Mouse (Mus musculus) limb, embryonic 14.5 days (tissue): ENCODE results near the gene Cdh26. TPM values are rescaled to one million over a fixed set of nuclear protein-coding genes. Genes with fewer than 3 reads are reported as not detected.

Experiments used
- ATAC-seq: fragments of 200-750 bp; cut with Nextera tagmentation; 2 replicates; pipeline ENCODE4 v1.8.0; 2017; ENCODE audit warnings: low read depth, moderate number of reproducible peaks, moderate TSS enrichment; ENCODE audit not compliant: low FRiP score
- DNase-seq: peaks from one replicate; pipeline ENCODE4 v3.0.0-alpha.2; 2015; ENCODE audit warnings: low spot score
- H3K27ac ChIP-seq: fragments of 300-500 bp; sonication (generic); replicated peaks from 2 replicates; pipeline ENCODE4 v1.5.1; 2014; ENCODE audit warnings: low read depth, mild to moderate bottlenecking, low read length, moderate library complexity, mixed read lengths
- H3K27me3 ChIP-seq: fragments of 300-500 bp; sonication (generic); 2 replicates; pipeline ENCODE4 v1.6.1; 2014; ENCODE audit warnings: low read length, mixed read lengths; ENCODE audit not compliant: control insufficient read depth, insufficient read depth
- H3K36me3 ChIP-seq: fragments of 300-500 bp; sonication (generic); 2 replicates; pipeline ENCODE4 v1.6.1; 2014; ENCODE audit warnings: mild to moderate bottlenecking, low read length, moderate library complexity, mixed read lengths; ENCODE audit not compliant: control insufficient read depth, insufficient read depth
- H3K4me1 ChIP-seq: fragments of 300-500 bp; sonication (generic); 2 replicates; pipeline ENCODE4 v1.6.1; 2014; ENCODE audit warnings: antibody characterized with exemption, low read length, mixed read lengths; ENCODE audit not compliant: control insufficient read depth, insufficient read depth
- H3K4me2 ChIP-seq: fragments of 300-500 bp; sonication (generic); replicated peaks from 2 replicates; pipeline ENCODE4 v1.6.1; 2014; ENCODE audit warnings: low read depth, mild to moderate bottlenecking, low read length, moderate library complexity; ENCODE audit not compliant: severe bottlenecking
- H3K4me3 ChIP-seq: fragments of 300-500 bp; sonication (generic); replicated peaks from 2 replicates; pipeline ENCODE4 v1.5.1; 2014; ENCODE audit warnings: low read length
- H3K9ac ChIP-seq: fragments of 300-500 bp; sonication (generic); 2 replicates; pipeline ENCODE4 v1.6.1; 2014; ENCODE audit warnings: mild to moderate bottlenecking, low read depth, low read length, moderate library complexity; ENCODE audit not compliant: severe bottlenecking
- H3K9me3 ChIP-seq: fragments of 300-500 bp; sonication (generic); 2 replicates; pipeline ENCODE4 v1.6.1; 2016; ENCODE audit warnings: low read length; ENCODE audit not compliant: control insufficient read depth
- POLR2A ChIP-seq: fragments of 200-500 bp; IDR thresholded peaks from 2 replicates; pipeline ENCODE4 v1.8.0; 2012; ENCODE audit warnings: inconsistent platforms, mild to moderate bottlenecking, moderate library complexity, borderline replicate concordance; ENCODE audit not compliant: insufficient read depth, insufficient read length; ENCODE audit errors: extremely low read depth
- WGBS: fragments of 180-500 bp; shearing (Covaris S2); extraction: QIAGEN DNeasy Blood & Tissue Kit; methylation state at CpG from one replicate; pipeline ENCODE4 v1.1.7; 2014; 5-methylcytosine and 5-hydroxymethylcytosine counted together
- polyA plus RNA-seq, 2 experiments: library from polyadenylated mRNA; depleted of rRNA in 1 of 2; stranded (reverse) in 1 of 2; unstranded in 1 of 2; fragments of >200 nt; fragmentation: Nextera tagmentation in 1 of 2; extraction: Ambion mirVana in 1 of 2; gene quantifications; 2 replicates each; pipeline versions ENCODE4 v1.2.1 to v1.2.3; 2012 to 2014

Gene Cdh26
- polyA plus RNA-seq, 2 experiments: 0.21 to 0.33 TPM

GRCm38 (mm10) chr2:178460353-178460752 lies 30.0 kb downstream of the Cdh26 start:
- no peak for ATAC-seq
- no peak for DNase-seq
- no peak overlapping the region for H3K9ac ChIP-seq
- no peaks in the 10 kb centered on the region for H3K27me3 ChIP-seq
- H3K27ac ChIP-seq: no peak overlapping the region
- TF ChIP-seq POLR2A: no peak
- no peaks in the 10 kb centered on the region for H3K36me3 ChIP-seq
- H3K4me2 ChIP-seq: no peak overlapping the region
- H3K4me3 ChIP-seq: no peak overlapping the region
- 65% methylated on average over 5 of the region's 5 CpGs for WGBS
- no peaks in the 10 kb centered on the region for H3K9me3 ChIP-seq
- 0 out of 2 replicates have a peak, but pooled peaks cover 3% of the 10 kb centered on the region for H3K4me1 ChIP-seq

DNA sequence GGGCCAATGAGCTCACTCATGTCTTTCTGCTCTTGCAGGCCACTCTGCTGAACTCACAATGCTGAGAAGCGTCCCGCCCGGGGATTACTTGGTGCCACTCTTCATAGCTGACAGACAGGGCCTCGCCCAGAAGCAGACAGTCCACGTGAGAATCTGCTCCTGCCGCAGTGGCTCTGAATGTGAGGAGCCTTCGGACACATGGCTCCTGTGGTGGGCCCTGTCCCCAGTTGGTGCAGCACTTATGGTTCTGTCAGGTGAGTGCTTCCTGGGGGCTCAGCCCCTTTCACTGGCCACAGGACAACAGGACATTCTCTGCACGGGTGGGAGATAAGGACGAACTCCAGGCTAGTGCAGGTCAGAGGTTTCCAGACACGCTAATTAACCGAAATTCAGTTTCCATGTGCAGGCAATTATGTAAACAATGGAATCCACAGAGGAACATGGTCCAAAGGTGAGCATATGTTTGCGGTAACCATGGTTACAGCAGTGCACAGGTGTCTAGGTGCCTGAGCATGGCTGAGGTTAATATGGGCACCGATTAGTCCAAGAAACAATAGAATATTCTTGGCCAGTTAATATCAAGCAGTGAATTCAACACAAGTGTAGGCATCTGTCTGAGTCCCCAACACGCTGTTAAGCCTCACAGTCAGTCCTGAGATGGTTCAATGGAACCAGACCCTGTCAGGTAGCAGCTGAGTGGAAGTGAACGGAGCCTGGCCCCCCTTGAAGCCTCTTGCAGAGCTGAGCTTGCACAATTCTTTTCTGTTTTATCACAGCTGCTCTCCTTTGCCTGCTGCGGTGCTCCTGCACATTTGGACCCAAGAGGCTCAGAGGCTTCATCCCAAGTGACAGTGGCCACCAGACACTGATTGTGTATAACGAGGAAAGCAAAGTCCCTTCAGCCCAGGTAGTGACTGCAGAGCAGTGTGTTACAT lies 41.5 kb downstream of the Cdh26 start:
- Histone ChIP-seq H3K4me3 (no peak overlapping the region), H3K4me1 (0 out of 2 replicates have a peak, but pooled peaks cover 3% of the 10 kb centered on the region), H3K9me3 (no peaks in the 10 kb centered on the region), H3K9ac (no peak overlapping the region), H3K4me2 (no peak overlapping the region), H3K27me3 (no peaks in the 10 kb centered on the region), H3K36me3 (no peaks in the 10 kb centered on the region), H3K27ac (no peak overlapping the region)
- DNase-seq: no peak
- ATAC-seq: no peak
- TF ChIP-seq POLR2A: no peak
- WGBS: 68% methylated on average over 17 of the region's 17 CpGs

GRCm38 (mm10) chr2:178473916-178474315 lies 43.6 kb downstream of the Cdh26 start:
- H3K9me3 ChIP-seq: no peaks in the 10 kb centered on the region
- TF ChIP-seq POLR2A: no peak
- WGBS: 87% methylated on average over 10 of the region's 10 CpGs
- no peaks in the 10 kb centered on the region for H3K27me3 ChIP-seq
- no peaks in the 10 kb centered on the region for H3K36me3 ChIP-seq
- ATAC-seq (no peak), DNase-seq (no peak)
- H3K4me2 ChIP-seq: no peak overlapping the region
- H3K27ac ChIP-seq: no peak overlapping the region
- H3K4me3 ChIP-seq: no peak overlapping the region
- H3K9ac ChIP-seq: no peak overlapping the region
- 0 out of 2 replicates have a peak, but pooled peaks cover 3% of the 10 kb centered on the region for H3K4me1 ChIP-seq

GRCm38 (mm10) chr2:178477228-178477627 lies 46.9 kb downstream of the Cdh26 start:
- no peak for ATAC-seq
- Histone ChIP-seq H3K9me3 (no peaks in the 10 kb centered on the region), H3K9ac (no peak overlapping the region), H3K4me2 (no peak overlapping the region), H3K27me3 (no peaks in the 10 kb centered on the region), H3K36me3 (no peaks in the 10 kb centered on the region), H3K4me3 (no peak overlapping the region), H3K27ac (no peak overlapping the region), H3K4me1 (no peaks in the 10 kb centered on the region)
- no peak for DNase-seq
- no peak for TF ChIP-seq POLR2A
- WGBS: 67% methylated on average over 2 of the region's 2 CpGs

DNA sequence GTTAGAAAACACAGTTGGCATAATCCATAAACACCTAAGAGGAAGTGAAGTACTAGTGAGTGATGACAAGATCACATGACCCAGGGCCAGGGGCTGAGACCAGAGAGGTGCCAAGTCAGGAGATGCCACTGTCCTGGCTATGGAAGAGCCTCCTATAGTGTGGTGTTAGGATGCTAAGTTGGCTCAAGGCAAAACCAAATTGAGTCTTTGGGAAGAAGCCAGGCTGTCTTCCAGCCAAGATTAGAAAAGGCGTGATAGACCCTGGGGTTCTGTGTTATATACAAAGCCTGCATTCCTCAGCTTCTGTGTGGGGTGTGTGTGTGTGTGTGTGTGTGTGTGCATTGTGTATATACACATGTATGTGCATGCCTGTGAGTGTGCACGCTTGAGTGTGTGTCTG lies 48.7 kb downstream of the Cdh26 start:
- Histone ChIP-seq H3K27ac (no peak overlapping the region), H3K36me3 (no peaks in the 10 kb centered on the region), H3K4me1 (no peaks in the 10 kb centered on the region), H3K9ac (no peak overlapping the region), H3K4me3 (no peak overlapping the region), H3K9me3 (no peaks in the 10 kb centered on the region), H3K27me3 (no peaks in the 10 kb centered on the region), H3K4me2 (no peak overlapping the region)
- ATAC-seq (no peak), DNase-seq (no peak)
- WGBS: 83% methylated on average over 2 of the region's 2 CpGs
- TF ChIP-seq POLR2A: no peak
